Mouse (Mus musculus): Measurements from ENCODE around the gene Ddx43.
A peak's percentile ranks its signal among the peaks of the same experiment; 100 is the strongest.
"Not testable (repeated sequence)": the region's sequence is repeated elsewhere in the genome, so short reads cannot be mapped to it uniquely, and the experiment has no call there.

Ddx43 gene

DNA sequence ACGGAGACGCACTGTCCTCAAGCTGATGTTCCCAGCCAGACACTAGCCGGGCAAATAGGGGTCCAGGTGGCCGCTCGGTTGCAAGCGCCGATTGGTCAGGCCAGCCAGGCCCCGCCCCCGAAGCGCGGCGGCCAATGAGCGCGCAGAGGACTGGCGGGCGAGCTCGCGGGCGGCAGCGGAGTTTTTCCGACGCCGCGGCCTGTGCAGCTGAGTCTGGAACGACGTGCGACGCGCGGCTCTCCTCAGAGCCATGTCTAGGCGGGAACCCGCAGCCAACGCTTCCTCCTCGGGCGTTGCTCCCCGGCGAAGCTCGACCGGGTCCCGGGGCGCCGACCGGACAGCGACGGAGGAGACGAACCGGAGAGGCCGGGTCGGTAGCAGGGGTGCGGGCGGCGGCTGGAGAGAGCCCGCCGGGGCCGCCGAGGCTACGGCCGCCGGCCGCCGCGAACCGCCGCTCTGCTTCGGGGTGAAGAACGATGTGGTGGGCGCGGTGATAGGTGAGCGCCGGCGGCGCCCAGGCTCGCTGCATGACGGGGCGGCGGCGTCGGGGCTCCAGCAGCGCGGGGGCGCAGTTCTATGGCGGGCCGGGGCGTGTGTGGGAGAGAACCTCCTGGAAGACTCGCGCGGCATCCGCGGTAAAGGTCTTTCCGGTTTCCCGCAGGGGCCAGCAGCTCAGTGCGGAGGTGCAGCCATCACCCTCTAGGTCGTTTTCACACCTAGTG, at the start of gene Ddx43:
TSS of gene Ddx43 (plus strand) at position 148 of the 722 bp plus-strand sequence.
- peak; percentile 15 to 64 for DNase-seq (ENCODE audit: low spot score in 2 of 2)

DNA sequence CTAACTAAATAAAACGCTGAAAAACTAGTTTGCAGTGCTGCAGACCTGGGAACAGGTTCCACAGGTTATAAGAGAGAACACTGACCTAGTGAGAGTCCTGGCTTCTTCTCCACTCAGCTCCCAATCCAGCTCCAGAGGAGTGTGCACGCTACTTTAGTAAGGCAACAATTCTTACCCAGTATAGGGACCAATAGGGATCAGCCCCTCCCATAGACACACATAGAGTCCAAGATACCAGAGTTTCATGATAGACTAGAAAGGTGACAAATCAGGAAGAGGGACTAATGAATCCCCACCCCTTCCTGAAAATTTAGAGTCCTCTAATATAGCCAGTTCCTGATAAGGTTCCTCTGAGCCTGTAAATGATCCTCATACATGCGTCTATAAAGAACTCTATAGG, 48.6 kb upstream of the Ddx43 start:
- DNase-seq (ENCODE audit: low spot score in 2 of 2) = no peak

DNA sequence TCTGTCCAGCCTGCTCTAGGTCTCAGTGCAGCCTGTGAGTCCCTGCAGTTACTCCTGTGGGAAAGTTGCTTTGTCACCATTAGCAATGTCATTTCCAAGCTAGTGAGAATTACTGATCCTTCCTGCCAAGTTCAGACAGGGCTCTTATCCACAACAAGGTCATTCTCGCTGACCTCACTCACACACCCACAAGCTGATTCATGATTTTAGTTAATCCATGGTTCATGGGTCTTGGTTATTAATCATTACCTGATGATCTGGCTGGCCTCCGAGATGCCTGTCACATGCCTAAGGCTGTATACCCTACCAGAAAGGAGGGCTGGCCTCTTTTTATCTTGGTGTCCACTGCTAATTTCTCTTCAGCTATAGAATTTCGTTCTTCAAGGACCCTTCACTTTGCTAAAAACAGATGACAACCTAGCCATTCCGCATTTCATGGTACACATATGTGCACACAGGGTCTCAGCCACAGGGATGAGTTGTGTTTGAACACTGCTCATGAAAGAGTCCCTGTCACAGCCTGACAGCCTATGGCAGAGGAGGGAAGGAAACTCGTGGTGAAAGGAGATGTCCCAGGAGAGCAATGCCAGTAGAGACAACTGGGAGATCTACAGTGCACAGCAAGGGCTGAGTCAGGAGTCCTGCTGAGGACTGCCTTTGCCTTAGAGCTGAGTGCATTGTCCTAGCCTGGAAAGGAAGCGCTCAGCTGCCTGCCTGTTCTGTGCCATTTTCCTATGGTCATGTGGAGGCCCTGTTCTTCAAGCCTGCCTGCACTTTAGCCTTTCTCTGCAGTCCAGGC, 47.2 kb upstream of the Ddx43 start:
- not testable (repeated sequence) for DNase-seq (ENCODE audit: low spot score in 2 of 2)

DNA sequence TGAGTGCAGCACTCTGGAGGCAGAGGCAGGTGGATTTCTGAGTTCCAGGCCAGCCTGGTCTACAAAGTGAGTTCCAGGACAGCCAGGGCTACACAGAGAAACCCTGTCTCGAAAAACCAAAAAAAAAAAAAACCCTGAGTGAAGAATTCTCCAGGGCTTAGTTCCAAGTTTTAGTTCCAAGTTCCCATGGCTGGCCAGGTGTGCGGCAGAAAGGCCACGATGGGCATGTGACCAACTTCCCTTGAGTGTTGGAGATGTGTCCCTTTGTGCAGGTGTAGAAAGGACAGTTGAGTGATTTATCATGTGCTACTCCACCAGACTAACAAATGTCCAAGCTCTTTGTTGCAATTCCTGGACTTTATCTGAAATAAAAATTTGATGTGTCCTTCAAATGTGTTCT, 46.4 kb upstream of the Ddx43 start:
- not testable (repeated sequence) for DNase-seq (ENCODE audit: low spot score in 2 of 2)

DNA sequence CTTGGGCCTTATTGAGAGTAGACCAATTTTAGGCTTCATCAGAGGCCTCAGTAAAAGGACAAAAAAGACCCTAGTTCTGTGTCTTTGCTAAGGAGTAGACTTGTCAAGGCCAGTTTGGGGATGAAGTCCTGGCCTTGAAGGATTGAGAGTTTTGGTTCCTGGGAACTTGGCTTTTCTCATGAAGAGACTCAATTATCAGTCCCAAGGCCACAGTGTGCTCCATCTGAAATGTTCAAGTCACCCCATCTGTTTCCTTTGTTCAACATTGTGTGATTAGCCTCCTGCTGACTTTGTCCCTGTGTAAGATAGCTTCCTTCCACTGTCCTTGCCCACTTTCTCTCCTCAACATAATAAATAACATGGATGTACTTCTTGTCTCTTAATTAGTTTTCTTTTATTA, 45.6 kb upstream of the Ddx43 start:
- DNase-seq (ENCODE audit: low spot score in 2 of 2) = not testable (repeated sequence)

DNA sequence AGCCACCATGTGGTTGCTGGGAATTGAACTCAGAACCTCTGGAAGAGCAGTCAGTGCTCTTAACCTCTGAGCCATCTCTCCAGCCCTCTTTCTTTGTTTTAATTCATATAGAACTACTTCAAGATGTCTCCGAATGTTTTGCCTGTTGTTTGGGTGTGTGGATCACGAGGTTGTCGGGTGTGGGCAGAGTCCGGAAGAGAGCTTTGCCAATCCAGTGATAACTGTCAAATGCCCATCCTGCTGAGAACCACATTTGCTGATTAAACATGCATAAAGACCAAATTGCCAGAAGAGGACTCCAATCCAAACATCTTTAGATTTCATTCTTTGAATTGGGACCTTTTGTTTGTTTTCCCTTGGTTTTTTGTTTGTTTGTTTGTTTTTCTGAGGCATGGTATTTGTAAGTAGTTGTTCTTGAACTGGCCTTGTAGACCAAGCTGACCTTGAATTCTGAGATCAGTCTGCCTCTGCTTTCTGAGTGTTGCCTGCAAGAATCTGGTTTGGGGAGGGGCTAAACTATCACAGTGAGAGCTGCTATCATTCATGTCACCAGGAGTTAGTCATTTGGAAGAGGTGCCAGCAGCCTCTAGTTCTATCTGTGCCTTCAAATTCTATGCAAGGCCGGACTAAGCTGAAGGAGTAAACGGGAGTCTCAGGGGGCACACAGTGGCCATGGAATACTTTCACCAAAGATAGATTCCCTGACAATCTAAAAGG, 43.9 kb upstream of the Ddx43 start:
- DNase-seq (ENCODE audit: low spot score in 2 of 2) = no peak

DNA sequence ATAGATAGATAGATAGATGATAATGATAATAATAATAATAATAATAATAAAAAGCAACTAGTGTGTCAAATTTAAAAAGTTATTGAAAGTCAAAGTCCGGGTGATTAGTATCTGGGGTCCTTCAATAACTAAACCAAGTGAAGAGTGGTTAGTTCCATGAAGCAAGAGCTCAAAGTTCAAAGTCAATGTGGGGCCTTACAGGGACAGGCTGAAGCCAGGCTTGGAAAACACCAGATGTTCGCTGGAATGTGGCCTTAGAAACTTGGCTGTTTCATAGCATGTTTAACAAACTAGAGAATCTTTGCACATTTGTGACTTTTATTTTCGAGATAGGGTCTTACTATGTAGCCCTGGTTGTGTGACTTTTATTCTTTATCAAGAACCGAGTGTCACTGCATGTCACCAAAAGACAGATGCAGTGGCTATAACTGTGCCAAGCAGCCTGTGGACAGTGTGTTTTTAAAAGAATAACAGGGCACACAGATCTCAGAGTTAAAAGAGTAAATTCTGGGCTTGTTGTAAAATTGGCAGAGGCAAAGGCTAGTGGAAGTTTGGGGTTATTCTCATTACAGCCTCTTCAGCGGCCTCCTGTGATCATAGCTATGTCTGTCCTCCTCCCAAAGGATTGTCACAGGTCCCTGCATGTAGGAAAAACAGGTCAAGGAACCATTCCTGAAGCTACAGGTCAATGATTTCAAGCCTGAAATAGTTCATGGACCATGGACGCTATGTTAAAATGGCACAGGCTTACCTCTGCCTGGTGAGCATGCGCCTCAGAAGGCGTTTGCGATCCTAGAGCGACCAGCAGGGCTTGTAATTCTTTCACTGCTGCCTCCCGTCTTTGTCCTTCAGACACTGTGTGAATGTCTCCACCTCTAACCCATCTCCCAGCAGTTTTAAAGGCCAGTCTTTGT, 40.7 kb upstream of the Ddx43 start:
- no peak for DNase-seq (ENCODE audit: low spot score in 2 of 2)

DNA sequence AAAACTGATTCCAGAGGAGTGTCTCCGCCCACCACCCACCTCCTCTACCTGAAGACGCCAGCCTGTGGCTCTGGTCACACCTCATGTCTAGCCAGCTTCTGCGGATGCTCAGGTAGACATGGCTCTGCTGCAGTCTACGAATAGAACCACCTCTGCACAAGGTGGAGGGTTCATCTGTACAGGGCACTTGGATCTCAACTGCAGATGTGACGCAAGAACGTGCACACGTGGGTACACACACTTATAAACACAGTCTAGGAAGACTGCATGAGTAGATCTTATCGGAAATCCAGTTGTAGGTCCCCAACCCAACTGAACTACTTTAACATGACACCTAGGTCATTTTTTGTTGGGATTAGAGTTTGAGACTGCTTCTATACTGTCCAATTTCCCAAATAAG, 40.0 kb upstream of the Ddx43 start, which contains the start of gene Gsta2:
TSS of gene Gsta2 (minus strand) at position 178 of the 400 bp plus-strand sequence.
- DNase-seq (ENCODE audit: low spot score in 2 of 2) = no peak

DNA sequence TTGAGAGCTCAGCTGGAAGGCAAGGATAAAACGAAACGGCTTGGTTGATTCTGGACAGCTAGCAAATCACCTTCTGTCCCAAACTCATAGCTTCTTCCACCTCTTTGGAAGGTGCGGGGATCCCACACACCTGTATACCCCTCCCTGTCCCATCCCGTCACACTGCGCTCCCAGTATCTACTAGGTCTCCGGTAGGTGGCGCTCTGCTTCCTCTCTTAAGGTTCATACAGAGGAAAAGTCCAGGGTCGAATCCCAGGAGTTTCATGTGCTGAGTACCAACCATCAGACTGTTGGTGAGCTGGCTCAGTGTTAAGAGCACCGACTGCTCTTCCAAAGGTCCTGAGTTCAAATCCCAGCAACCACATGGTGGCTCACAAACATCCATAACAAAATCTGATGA, 37.5 kb upstream of the Ddx43 start:
- peak; percentile 31 to 82 for DNase-seq (ENCODE audit: low spot score in 2 of 2)

DNA sequence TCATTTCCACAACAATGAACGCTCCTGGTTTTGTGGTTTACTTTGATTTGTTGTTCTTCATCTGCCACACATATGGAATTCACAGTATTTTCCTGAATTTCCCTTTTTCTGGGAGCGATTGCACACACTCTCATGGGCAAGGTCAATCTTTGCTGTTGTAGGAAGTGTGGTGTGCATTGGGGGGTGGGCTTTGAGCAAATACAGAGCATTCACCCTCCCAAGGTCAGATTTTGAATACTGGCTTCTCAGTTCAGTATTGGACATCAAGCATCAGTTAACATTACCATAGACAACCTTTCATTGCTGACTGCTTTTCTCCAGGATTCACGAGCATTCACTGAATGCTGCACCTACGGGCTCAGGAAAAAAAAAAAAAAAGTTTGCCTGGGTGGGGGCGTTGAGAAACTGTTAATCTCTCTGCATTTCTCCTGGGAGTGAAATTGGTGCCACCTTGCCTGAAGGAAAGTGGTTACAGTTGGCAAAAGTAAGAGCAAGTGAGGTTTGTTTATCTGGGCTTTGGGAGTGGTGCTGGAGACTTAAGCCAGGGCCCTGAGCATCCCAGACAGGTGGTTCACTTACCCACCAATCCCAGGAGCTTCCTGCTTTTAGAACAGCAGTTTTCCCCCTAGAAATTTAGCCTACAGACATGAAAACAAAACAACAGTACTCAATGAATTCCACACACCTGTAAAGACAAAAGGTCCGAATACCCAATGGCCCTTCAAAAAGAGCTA, 35.7 kb upstream of the Ddx43 start:
- DNase-seq (ENCODE audit: low spot score in 2 of 2) = no peak

DNA sequence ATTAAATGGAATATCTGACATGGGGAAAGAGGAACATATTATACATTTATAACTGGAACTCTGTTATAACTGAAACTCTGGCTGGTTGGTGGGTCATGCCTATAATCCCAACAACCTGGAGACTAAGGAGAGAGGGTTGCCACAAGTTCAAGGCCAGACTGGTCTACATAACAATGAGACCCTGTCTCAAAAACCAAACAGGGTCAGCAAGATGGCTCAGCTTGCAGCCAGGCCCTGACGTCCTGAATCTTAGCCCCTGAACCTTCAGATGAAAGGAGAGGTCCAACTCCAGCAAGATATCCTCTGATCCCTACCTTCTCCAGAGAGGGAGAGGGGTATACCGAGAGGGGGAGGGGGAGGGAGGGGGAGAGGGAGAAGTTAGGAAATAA, 35.1 kb upstream of the Ddx43 start:
- DNase-seq (ENCODE audit: low spot score in 2 of 2) = no peak

DNA sequence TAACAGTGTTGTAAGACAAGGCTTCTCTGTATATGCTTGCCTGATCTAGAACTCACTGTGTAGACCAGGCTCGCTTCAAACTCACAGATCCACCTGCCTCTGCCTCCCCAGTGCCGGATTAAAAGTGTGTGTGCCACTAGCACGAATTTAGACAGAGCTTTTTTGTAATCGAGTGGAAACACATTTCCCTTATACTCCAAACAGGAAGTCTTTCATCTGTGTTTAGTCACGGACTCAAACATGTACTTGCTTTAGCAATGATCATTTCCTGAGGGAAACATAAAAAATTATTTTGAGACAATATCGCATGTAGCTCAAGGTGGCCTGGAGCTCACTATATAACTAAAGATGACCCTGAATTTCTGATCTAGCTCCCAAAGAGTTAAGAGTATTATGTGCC, 32.2 kb upstream of the Ddx43 start:
- no peak for DNase-seq (ENCODE audit: low spot score in 2 of 2)

DNA sequence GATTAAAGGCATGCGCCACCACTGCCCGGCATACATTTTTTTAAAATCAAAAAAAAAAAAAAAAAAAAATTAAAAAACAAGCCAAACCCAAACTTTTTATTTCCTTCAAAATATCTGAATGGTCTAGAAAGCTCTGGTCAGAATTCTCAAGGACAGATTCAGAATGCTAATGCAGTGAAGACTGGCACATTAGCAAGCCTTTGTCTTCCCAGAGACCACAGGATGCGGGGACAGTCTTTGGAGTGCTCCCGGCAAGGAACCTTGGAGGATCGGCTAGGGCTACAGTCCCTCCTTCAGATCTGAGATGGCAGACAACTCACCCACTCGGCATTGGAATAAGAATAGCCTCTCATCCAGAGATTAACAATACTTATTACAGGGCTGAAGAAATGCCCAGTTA, 30.9 kb upstream of the Ddx43 start:
- no peak for DNase-seq (ENCODE audit: low spot score in 2 of 2)

DNA sequence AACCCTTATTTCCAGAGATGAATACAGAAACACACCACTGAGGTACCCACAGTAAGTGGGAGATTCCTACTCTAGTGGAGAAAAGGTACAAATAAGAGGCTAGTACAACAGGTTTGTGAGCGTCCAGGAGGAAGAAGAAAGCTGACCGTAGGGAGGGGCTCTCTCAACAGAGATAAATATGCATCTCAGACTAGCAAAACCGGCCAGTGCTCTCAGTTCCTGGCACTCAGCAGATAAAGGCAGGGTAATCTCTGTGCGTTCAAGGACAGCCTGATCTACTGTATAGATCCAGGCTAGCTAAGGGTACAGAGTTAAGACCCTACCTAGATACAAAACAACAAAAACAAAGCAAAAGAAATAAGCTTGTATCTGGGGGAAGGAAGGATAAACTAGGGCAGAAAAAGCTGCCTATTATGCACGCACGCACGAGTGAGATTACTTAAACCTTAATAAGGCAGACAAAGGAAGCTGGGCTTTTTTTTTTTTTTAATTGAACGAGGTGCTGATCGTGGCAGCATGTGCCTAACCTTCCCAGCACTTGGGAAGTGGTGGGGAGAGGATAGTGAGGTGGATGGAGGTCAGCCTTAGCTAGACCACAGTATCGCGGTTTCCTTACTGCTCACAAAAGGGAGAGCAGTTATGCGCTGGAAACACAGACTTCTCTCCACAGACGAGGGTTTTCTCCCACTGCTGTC, 29.6 kb upstream of the Ddx43 start:
- no peak for DNase-seq (ENCODE audit: low spot score in 2 of 2)

DNA sequence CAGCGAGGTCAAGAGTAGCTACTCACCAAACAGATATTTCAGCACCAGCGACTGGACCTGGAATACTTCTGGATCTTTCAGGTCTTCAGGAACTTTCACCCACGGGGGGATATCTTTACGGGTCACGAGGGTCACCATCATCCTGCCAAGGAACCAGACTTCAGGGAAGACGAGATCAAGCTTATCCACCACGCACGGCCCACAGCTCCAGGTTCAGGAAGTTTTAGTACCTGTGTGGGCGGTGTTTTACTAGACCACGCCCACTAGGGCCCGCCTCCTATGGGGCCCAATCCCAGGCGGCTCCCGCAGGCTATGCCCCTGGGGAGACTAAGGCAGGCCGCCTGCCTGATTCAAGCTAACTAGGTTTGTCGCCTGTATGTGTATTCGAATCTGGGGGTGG, 27.6 kb upstream of the Ddx43 start, which contains the start of gene Dppa5a:
TSS of gene Dppa5a (minus strand) at position 219 of the 400 bp plus-strand sequence.
- not testable (repeated sequence) for DNase-seq (ENCODE audit: low spot score in 2 of 2)

DNA sequence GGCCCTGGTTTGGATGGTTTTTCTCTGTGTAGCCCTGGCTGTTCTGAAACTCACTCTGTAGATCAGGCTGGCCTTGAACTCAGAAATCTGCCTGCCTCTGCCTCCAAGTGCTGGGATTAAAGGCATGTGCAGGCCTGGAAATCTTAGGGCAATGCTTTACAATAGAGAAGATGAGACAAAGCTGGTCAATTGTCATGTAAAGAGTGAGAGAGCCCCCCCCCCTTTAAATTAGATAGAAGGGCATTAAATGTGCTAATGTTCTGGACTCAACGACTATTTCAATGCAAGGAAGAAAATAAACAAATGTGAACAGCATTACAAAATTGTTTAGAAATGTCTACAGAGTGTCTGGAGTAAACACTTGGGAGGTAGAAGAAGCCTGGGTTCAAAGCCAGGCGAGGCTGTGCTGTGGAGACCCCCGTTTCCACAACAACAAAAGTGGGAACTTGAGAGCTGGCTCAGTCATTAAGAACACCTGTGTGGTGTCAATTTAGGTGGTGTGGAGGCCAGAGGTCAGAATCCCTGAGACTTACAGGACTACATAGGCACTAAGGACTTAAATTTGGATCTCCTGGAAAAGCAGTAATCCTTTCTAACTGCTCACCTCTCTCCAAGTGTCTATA, 26.8 kb upstream of the Ddx43 start:
- no peak for DNase-seq (ENCODE audit: low spot score in 2 of 2)

DNA sequence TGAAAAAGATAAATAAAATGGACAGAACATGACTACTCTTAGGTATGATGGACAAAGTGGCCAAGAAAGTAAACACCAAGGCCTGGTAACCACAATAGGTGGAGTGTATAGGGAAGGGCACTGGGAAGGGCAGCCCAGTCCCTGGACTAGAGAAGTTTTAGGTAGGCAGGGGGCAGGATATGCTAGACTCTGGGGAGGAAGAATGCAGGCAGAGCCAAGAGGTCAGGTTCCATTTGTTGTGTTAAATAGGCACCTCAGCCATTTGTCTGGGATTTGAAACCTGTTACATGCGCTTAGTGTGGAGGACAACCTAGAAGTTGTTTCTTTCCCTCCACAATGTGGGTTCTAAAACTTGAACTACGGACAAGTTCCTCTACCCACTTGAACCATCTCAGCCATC, 26.2 kb upstream of the Ddx43 start:
- no peak for DNase-seq (ENCODE audit: low spot score in 2 of 2)

DNA sequence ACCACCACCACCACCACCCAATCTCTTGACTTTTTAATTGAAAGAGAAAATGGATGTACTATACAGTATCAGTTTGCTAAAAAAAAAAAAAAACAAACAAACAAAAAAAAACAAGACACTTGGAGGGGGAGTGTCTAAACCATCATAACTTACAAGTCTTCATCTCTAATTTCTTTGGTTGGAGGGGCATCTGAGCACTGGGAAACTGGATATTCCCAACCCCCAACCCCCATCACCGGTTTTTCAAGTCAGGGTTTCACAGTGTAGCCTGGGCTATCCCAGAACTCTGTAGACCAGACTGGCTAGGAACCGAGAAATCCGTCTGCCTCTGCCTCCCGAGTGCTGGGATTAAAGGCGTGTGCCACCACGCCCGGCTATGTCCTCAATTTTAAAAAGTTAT, 25.8 kb upstream of the Ddx43 start:
- DNase-seq (ENCODE audit: low spot score in 2 of 2) = no peak

DNA sequence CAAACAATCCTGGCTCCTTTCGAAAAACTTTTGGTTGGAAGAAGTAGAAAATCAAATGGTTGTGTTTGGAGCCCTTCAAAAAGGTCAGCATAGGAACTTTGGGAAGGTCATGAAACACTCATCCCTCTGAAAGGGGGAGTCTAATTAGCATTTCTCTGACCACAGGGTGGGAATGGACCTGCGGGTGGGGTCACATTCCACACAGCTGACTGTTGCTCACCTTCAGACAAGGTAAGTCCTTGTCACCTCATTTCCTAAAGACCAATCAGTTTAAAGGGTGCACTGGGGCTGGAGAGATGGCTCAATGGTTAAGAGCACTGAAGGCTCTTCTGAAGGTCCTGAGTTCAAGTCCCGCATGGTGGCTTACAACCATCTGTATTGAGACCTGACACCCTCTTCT, 24.1 kb upstream of the Ddx43 start:
- no peak for DNase-seq (ENCODE audit: low spot score in 2 of 2)

Measured in spleen, postnatal 4 days (tissue).